Mouse (Mus musculus) myocyte (in vitro differentiated cells): ENCODE data around the gene Sptlc3.

Experiments
- E2F4 ChIP-seq: IDR thresholded peaks from one replicate; pipeline ENCODE4 v1.6.1; 2011; ENCODE audit warnings: mild to moderate bottlenecking, control low read depth, moderate library complexity; ENCODE audit not compliant: insufficient read depth
- MAX ChIP-seq: IDR thresholded peaks from one replicate; pipeline ENCODE4 v1.6.1; 2011; ENCODE audit warnings: low read depth, mild to moderate bottlenecking, control low read depth
- MYOD1 ChIP-seq, 3 experiments: IDR thresholded peaks; one replicate each; pipeline ENCODE4 v1.6.1; 2011; ENCODE audit warnings: control low read depth in 2 of 3, low read depth in 2 of 3, mild to moderate bottlenecking in 2 of 3, moderate library complexity in 1 of 3; ENCODE audit not compliant: insufficient read length in 2 of 3, control insufficient read depth in 1 of 3
- MYOG ChIP-seq, 3 experiments: IDR thresholded peaks; one replicate each; pipeline ENCODE4 v1.6.1; 2011; ENCODE audit warnings: control low read depth in 2 of 3, low read depth in 2 of 3, mild to moderate bottlenecking in 2 of 3; ENCODE audit not compliant: insufficient read length in 2 of 3, control insufficient read depth in 1 of 3, insufficient read depth in 1 of 3
- POLR2A ChIP-seq: IDR thresholded peaks from one replicate; pipeline ENCODE4 v1.6.1; 2011; ENCODE audit warnings: low read depth, mild to moderate bottlenecking, control low read depth, moderate library complexity; ENCODE audit not compliant: insufficient read length
- REST ChIP-seq: IDR thresholded peaks from one replicate; pipeline ENCODE4 v1.6.1; 2011; ENCODE audit warnings: mild to moderate bottlenecking, control low read depth, moderate library complexity; ENCODE audit not compliant: insufficient read depth, insufficient read length
- SRF ChIP-seq: IDR thresholded peaks from one replicate; pipeline ENCODE4 v1.6.1; 2011; ENCODE audit warnings: low read depth; ENCODE audit not compliant: control insufficient read depth, insufficient read length
- TCF12 ChIP-seq: IDR thresholded peaks from one replicate; pipeline ENCODE4 v1.6.1; 2011; ENCODE audit warnings: mild to moderate bottlenecking, control low read depth; ENCODE audit not compliant: poor library complexity, insufficient read depth, severe bottlenecking
- USF1 ChIP-seq: IDR thresholded peaks from one replicate; pipeline ENCODE4 v1.6.1; 2011; ENCODE audit warnings: low read depth, mild to moderate bottlenecking, control low read depth, moderate library complexity

GRCm38 (mm10) chr2:139608810-139609209 is 115.1 kb downstream of the Sptlc3 start:
- TF ChIP-seq POLR2A (no peak), TCF12 (no peak), MAX (no peak), REST (no peak), MYOG (IDR thresholded peaks at IDR 0.05; ENCODE audit: control insufficient read depth in 1 of 3, insufficient read depth in 1 of 3, insufficient read length in 2 of 3, low read depth in 2 of 3) (no peak), E2F4 (no peak), MYOD1 (IDR thresholded peaks at IDR 0.05; ENCODE audit: control insufficient read depth in 1 of 3, insufficient read length in 2 of 3, low read depth in 2 of 3) (no peak), USF1 (no peak), SRF (no peak)
